Mouse (Mus musculus): Measurements from ENCODE around the gene Pyroxd2.

Pyroxd2 gene

DNA sequence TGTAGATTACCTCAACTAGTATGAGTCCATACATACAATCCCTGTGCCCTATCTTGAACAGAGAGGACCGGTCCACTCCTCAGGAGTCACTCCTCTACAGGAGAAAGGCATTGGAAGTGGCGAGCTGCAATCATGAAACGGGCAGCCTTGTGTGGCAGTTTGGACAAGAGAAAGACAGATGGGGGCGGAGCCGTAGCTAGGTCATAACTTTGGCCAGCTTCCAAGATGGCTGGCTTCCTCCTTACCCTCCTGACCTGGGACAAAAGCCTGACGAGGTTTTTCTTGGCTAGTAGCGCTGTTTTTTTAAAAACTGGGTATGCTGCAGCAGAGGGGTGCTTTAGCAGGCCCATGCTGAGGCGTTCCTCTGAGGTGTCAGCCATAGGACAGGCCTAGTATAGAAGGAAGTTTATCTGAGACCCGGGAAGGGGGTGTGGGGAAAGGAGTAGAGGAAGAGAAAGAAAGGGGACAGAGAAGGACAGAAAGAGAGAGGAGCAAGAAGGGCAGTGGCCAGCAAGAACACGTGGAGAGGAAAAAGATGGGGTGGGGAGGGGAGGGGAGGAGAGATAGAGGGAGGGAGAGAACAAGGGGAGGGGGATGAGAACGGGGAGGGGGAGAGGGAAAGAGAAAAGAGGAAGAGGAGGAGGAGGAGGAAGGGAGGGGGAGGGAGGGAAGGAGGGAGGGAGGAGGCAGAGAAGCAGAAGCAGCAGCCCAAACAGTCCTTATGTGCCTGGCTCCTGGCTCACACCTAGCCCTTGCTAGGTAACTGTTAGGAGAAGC, 754 bp upstream of the Pyroxd2 start:
- in situ Hi-C loops (cut with MboI; ENCODE audit: low pct_unique_long_range_greater_than_20kb in 1 of 2, low sequenced_read_pairs in 2 of 2, unreplicated experiment in 1 of 2): loop anchor here in 1 of 2 experiments (25.0 kb wide), 1 partner anchor 441 kb away; no protein-coding TSS in a partner anchor

DNA sequence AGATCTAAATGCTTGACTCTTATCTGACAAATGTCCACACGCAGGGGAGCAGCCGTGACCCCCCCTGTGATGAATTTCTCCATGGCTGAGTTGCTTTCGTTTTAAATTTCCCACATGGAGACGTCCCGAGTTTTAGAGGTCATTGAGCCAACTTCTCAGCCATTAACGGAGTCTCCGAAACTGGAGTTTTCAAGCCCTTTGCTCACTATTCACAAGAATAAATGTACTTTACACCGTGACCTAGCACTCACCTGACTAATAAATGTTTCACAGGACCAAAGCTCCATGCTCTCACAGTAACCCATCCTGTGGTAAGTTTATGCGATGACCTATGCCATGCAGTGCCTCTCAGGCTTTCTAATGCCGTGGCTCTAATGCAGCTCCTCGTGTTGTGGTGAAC, 2.4 kb downstream of the Pyroxd2 start:
- in situ Hi-C loops (cut with MboI; ENCODE audit: low pct_unique_long_range_greater_than_20kb in 1 of 2, low sequenced_read_pairs in 2 of 2, unreplicated experiment in 1 of 2): loop anchor here in 1 of 2 experiments (25.0 kb wide), 1 partner anchor 438 kb away; no protein-coding TSS in a partner anchor

DNA sequence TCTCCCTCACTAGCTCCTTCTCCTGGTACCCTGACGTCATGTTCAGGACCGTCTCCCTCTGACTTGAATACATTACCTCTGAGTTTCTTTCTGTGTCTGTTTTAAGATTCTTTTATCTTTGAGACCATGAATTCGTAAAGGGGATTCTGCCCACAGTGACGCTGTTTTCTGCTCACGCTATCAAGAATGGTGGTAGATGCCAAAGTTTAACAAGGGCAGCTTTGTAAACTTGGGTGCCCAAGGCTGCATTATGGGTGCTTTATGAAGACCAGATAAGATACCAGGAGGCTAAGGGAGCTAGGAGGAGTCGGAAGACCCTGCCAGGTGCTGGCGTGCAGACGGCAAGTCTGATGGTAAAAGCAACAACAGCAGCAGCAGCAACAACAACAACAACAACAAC, 5.9 kb downstream of the Pyroxd2 start:
- in situ Hi-C loops (cut with MboI; ENCODE audit: low pct_unique_long_range_greater_than_20kb in 1 of 2, low sequenced_read_pairs in 2 of 2, unreplicated experiment in 1 of 2): no loop called here

DNA sequence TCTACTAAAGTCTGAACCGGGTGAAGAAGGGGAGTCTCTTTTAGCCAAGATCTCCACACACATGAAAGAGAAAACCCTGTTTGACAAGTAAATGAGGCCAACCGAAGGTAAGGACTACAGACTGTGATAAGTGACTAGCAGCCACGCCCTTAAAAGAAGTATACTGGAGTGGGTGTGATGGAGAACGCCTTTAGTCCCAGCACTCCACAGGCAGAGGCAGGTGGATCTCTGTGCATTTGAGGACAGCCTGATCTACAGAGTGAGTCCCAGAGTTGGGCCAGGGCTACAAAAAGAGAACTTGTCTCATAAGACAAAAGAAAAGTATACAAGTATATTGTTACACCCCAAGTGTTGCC, 6.7 kb downstream of the Pyroxd2 start:
- in situ Hi-C loops (cut with MboI; ENCODE audit: low pct_unique_long_range_greater_than_20kb in 1 of 2, low sequenced_read_pairs in 2 of 2, unreplicated experiment in 1 of 2): no loop called here

GRCm38 (mm10) chr19:42745084-42745868, 7.3 kb downstream of the Pyroxd2 start:
- in situ Hi-C loops (cut with MboI; ENCODE audit: low pct_unique_long_range_greater_than_20kb in 1 of 2, low sequenced_read_pairs in 2 of 2, unreplicated experiment in 1 of 2): no loop called here

GRCm38 (mm10) chr19:42744162-42744586, 8.4 kb downstream of the Pyroxd2 start:
- in situ Hi-C loops (cut with MboI; ENCODE audit: low pct_unique_long_range_greater_than_20kb in 1 of 2, low sequenced_read_pairs in 2 of 2, unreplicated experiment in 1 of 2): no loop called here

DNA sequence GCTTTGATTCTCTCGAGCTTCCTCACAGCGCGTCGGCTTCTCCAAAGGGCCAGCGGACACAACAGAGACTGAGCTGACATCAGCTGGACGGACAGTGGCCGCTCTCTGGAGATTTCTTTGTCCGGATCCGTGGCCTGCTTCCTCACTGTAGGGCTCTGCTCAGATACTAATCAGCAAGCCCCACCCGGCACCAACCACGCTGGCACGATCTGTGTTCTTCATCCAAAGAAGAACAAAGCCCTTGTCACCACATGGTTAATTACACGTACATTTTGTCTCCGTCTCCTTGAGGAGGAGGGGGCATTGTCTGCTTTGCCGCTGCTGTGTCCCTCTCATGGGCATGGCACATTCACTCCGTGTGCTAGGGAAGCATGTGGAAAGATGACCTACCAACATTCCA, 9.3 kb downstream of the Pyroxd2 start:
- in situ Hi-C loops (cut with MboI; ENCODE audit: low pct_unique_long_range_greater_than_20kb in 1 of 2, low sequenced_read_pairs in 2 of 2, unreplicated experiment in 1 of 2): no loop called here

DNA sequence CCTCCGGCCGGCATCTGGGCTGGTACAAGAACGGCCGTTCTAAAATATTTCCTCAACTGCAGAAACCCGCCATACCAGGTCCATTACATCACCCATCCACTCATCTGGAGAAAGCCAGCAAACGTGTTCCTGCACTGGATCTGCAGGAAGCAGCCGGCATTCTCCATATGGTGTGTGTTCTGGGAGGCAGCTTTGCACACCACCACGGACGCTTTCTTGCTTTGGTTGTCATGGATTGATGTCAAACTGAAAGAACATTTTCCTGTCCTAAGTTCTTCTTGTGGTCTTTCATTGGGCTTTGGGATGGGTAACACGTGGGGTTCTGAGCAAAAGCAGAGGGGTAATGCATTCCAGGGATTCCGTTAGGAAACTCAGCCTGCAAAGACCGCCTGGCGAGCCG, 10.7 kb downstream of the Pyroxd2 start:
- in situ Hi-C loops (cut with MboI; ENCODE audit: low pct_unique_long_range_greater_than_20kb in 1 of 2, low sequenced_read_pairs in 2 of 2, unreplicated experiment in 1 of 2): no loop called here

- in situ Hi-C loops (cut with MboI; ENCODE audit: low pct_unique_long_range_greater_than_20kb in 1 of 2, low sequenced_read_pairs in 2 of 2, unreplicated experiment in 1 of 2): no loop called here
Measured at GRCm38 (mm10) chr19:42740163-42740899, 12.2 kb downstream of the Pyroxd2 start.

GRCm38 (mm10) chr19:42739734-42740133, 12.8 kb downstream of the Pyroxd2 start:
- in situ Hi-C loops (cut with MboI; ENCODE audit: low pct_unique_long_range_greater_than_20kb in 1 of 2, low sequenced_read_pairs in 2 of 2, unreplicated experiment in 1 of 2): no loop called here

DNA sequence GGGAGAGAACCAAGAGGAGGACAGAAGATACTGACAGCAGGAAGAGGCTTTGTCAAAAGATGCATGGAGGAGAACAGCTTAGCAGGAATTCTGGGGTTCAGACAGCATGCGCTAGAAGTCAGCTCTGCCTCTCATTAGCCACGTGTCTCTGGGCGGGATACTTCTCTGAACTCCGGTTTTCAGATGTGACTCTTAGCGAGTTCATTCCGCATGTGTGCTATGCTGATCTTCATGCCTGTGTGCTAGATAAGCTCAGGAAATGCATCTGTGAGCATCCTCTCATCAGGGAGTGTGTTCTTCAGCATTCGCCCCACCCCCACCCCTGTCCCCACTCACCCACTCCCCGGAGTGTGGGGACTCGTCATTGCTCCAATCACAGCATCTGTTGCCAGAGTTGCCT, 14.8 kb downstream of the Pyroxd2 start:
- in situ Hi-C loops (cut with MboI; ENCODE audit: low pct_unique_long_range_greater_than_20kb in 1 of 2, low sequenced_read_pairs in 2 of 2, unreplicated experiment in 1 of 2): no loop called here

- in situ Hi-C loops (cut with MboI; ENCODE audit: low pct_unique_long_range_greater_than_20kb in 1 of 2, low sequenced_read_pairs in 2 of 2, unreplicated experiment in 1 of 2): no loop called here
Measured at GRCm38 (mm10) chr19:42734982-42735381, 17.6 kb downstream of the Pyroxd2 start.

DNA sequence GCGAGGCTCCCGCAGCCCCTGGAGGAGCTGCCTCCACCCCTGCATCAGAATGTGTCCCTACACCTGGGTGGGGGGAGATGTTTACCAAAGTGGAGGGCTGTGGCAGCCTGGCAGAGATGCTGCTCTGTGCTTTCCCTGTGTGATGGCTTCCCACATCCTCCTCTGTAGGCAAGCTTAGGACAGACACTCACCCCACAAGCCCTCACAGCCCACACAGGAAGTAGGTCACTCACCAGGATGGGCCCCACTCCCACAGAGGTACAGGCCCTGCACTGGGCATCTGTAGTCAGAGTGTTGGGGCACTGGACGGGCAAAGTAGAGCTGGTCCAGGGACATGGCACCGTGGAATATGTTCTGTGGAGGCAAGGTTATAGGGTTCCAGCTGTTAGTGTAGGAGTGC, 25.2 kb downstream of the Pyroxd2 start:
- in situ Hi-C loops (cut with MboI; ENCODE audit: low pct_unique_long_range_greater_than_20kb in 1 of 2, low sequenced_read_pairs in 2 of 2, unreplicated experiment in 1 of 2): no loop called here

DNA sequence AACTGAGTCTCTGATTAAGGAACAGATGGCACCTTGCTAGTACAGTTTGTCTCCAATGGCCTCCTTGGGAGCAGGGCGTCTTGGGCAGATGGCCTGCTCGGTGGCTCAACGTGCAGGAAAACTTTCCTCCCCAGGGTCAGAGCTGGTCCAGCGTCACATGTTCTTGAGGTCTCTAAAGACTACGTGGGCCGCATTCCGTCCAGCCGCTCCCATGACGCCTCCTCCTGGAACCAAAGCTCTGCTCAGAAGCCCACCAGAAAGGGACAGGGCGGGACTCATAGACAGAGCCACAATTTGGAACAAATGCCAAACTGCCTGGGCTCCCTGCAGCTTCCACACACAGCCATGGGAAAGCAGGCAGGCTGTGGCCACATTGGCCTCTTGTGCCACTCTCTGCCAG, 25.8 kb downstream of the Pyroxd2 start:
- in situ Hi-C loops (cut with MboI; ENCODE audit: low pct_unique_long_range_greater_than_20kb in 1 of 2, low sequenced_read_pairs in 2 of 2, unreplicated experiment in 1 of 2): no loop called here

DNA sequence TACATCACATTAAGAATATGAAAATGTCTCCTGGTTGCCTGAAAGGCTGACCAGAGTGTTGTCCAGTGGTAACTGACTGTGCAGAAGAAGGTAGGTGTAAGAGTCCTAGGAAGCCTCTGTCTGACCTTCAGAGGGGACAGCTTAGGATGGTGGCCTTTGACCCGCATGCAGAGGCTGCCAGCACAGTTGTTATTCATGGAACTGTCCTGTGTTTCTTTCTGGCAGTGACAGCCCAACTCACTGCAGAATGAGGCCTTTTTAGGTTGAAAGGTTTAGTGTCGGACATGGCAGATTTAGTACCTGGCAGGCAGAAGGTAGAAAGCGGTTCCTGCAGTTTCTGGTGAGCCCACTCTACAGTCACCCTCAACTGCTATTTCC, 26.6 kb downstream of the Pyroxd2 start:
- in situ Hi-C loops (cut with MboI; ENCODE audit: low pct_unique_long_range_greater_than_20kb in 1 of 2, low sequenced_read_pairs in 2 of 2, unreplicated experiment in 1 of 2): no loop called here

DNA sequence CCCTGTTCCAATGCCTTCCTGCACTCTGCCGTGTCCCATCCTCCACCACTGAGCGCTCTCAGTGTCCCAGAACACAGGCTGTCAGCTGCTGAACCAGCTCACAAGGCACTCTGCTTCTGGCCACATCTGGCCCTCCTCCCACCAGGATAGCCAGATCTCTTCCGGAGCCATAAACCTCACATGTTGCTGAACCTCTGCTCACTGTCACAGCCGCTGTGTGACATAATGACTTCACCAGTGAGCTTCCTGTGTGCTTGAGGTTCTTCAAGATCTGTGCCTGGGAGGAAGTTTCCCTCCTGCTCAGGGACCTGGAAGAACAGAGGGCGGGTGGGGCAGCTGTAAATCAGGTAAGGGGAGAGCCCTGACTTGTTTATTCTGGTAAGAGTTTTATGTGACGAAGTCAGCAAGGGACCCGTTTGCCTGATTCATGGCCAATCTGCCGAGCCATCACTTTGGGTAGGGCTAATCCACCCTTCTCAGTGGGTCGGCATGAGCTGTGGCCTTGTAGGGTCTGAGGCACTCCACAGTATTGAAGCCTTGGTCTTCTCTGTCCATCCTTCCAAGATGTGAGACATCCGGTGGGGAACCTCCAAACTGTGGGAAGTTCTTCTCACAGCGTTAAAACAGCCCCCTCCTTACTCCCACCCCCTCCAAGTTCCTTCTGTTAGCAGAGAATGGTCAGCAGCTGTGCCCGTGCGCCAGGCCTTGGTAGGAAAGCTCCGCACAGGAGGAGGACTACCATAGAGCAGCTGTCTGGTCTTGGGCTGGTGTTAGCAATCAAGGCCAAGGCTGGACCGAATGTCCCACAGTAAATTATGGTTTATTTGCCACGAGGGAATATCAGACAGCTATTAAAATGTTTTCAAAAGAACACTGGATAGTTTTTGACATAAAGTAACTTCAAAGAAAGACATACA, 27.3 kb downstream of the Pyroxd2 start:
- in situ Hi-C loops (cut with MboI; ENCODE audit: low pct_unique_long_range_greater_than_20kb in 1 of 2, low sequenced_read_pairs in 2 of 2, unreplicated experiment in 1 of 2): no loop called here

DNA sequence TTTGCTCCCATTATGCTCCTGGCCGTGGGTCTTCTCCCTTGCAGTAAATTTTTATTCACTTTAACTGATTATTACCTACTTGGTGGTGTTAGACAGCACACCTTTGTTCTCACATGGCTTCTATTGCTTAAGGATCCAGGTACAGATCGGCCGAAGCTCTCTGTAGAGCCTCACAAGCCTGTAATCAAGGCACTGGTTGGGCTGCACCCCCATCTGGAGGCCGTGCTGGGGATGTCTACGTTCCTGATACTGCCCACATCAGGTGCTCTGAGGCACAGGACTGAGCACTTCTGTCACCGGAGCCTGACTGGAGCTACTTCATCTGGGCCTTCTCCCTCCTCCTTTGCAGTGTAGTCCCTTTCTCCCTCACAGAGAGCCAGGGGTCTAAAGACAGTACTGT, 29.3 kb downstream of the Pyroxd2 start:
- in situ Hi-C loops (cut with MboI; ENCODE audit: low pct_unique_long_range_greater_than_20kb in 1 of 2, low sequenced_read_pairs in 2 of 2, unreplicated experiment in 1 of 2): no loop called here

DNA sequence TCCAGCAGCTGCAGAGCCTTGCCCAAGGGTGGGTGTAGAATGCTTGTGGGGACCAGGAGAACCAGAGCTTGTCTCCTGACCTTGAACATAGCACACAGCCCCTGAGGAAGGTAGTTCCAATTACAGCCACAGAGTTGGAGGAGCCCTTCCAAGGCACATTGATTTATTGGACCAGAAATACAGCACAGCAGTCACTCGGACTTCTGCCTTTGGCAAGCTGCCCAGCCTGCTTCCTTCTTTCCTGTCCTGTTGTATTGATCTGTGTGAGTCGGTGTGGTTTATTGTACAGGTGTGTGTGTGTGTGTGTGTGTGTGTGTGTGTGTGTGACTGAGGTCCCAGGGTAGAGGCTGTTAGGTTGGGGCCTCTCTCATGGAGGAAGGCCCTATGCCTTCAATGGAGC, 30.1 kb downstream of the Pyroxd2 start:
- in situ Hi-C loops (cut with MboI; ENCODE audit: low pct_unique_long_range_greater_than_20kb in 1 of 2, low sequenced_read_pairs in 2 of 2, unreplicated experiment in 1 of 2): no loop called here
